Mouse (Mus musculus): ENCODE data around the gene Plin5.

GRCm38 (mm10) chr17:56062081-56062480 lies 55.3 kb downstream of the Plin5 start:
- TF ChIP-seq CTCF (IDR thresholded peaks at IDR 0.05; ENCODE audit: borderline replicate concordance, control insufficient read depth, extremely low read depth, insufficient read depth, low read length, poor library complexity): no peak
- no peak for TF ChIP-seq POLR2A (IDR thresholded peaks at IDR 0.05; ENCODE audit: control insufficient read depth, extremely low read depth, insufficient read depth, low read length, poor library complexity)

Measured in thymus, adult 2 months (tissue).